In genomic region chr3:129925861-129926260, GRCm38 (mm10) we compare ENCODE assay signal across 23 mouse cellular contexts. TPM values are rescaled to one million over a fixed set of nuclear protein-coding genes. Genes with fewer than 3 reads are reported as not detected.
A peak's percentile ranks its signal among the peaks of the same experiment; 100 is the strongest.
DNase-seq lines count a peak whose midpoint lies in the region; ATAC-seq and TF ChIP-seq lines count a peak whose summit lies in the region.
"Had no signal": no experiment of that assay in that cellular context is flagged by ENCODE, and none has a peak within 500 bp of the region (broad histone marks: within the 10 kb centered on the region; RNA-seq: fewer than 3 reads in every experiment).

No protein-coding gene starts in this region.

- TF ChIP-seq CTCF in CH12.LX (conservative IDR thresholded peaks at IDR 0.05 in 1 of 2, IDR thresholded peaks at IDR 0.05 in 1 of 2; ENCODE audit: low read depth in 2 of 2, low read length in 2 of 2) = no peak
- TF ChIP-seq CTCF in intestine, postnatal 0 days (IDR thresholded peaks at IDR 0.05; ENCODE audit: low read depth) = no peak

- peak; percentile 51 for DNase-seq in heart, adult 11 months
- no peak for DNase-seq in heart, adult 8-10 months (ENCODE audit: low spot score)
- DNase-seq in heart, embryonic 10.5 days (ENCODE audit: low spot score) = peak; percentile 54
- no peak for DNase-seq in CH12.LX (ENCODE audit: extremely low read depth)
- DNase-seq in ovary, postnatal 14 days (ENCODE audit: low spot score) = no peak
- DNase-seq: adrenal gland, adult 2 months; adrenal gland, adult 8-10 months; adrenal gland, postnatal 10 days; adrenal gland, postnatal 14 days; adrenal gland, postnatal 25 days; adrenal gland, postnatal 36 days; B cell, adult 2 months; cerebellum, adult 11 months; cerebellum, adult 11-12 months; cerebellum, adult 18-20 months had no signal

- dilution Hi-C loops in CH12.LX (cut with MboI; ENCODE audit: extremely low pct_ligation_motif_present, extremely low pct_unique_long_range_greater_than_20kb, low sequenced_read_pairs) = no loop called here

- H3K9me3 ChIP-seq in heart, embryonic 10.5 days = no peaks in the 10 kb centered on the region
- no peaks in the 10 kb centered on the region for H3K9me3 ChIP-seq in heart, embryonic 12.5 days (replicated peaks)
- no peaks in the 10 kb centered on the region for H3K9me3 ChIP-seq in CH12.LX (replicated peaks; ENCODE audit: low read length)
- no peaks in the 10 kb centered on the region for H3K9me3 ChIP-seq in intestine, postnatal 0 days (ENCODE audit: control insufficient read depth)
- H3K9me3 ChIP-seq: G1E had no signal

- ATAC-seq in heart, embryonic 12.5 days (ENCODE audit: insufficient number of reproducible peaks, low FRiP score) = no peak
- peak; percentile 27 for ATAC-seq in granulocyte monocyte progenitor cell, adult 5-6 weeks (replicated peaks; ENCODE audit: poor library complexity, severe bottlenecking)
- ATAC-seq in intestine, postnatal 0 days = no peak
- ATAC-seq: activated CD4-positive, CD25-positive, alpha-beta regulatory T cell, adult 4 months; CD4-positive, CD25-positive, alpha-beta regulatory T cell, adult 4 months; Patski had no signal

- H3K27ac ChIP-seq in heart, embryonic 10.5 days = no peak overlapping the region
- no peak overlapping the region for H3K27ac ChIP-seq in heart, embryonic 12.5 days (ENCODE audit: poor library complexity, severe bottlenecking)
- no peak overlapping the region for H3K27ac ChIP-seq in CH12.LX (ENCODE audit: insufficient read depth, low read depth)
- H3K27ac ChIP-seq in intestine, postnatal 0 days (ENCODE audit: low read depth, low read length) = no peak overlapping the region

- 87% methylated on average over 3 of the region's 3 CpGs for WGBS in heart, embryonic 10.5 days
- 75% methylated on average over 3 of the region's 3 CpGs for WGBS in heart, embryonic 12.5 days
- 85% methylated on average over 3 of the region's 3 CpGs for WGBS in intestine, postnatal 0 days

- H3K4me2 ChIP-seq in heart, embryonic 12.5 days = no peak overlapping the region
- no peak overlapping the region for H3K4me2 ChIP-seq in CH12.LX (ENCODE audit: insufficient read depth, low read depth, poor library complexity, severe bottlenecking)
- H3K4me2 ChIP-seq in intestine, postnatal 0 days (replicated peaks; ENCODE audit: low read depth) = no peak overlapping the region

- TF ChIP-seq POLR2A in CH12.LX (IDR thresholded peaks at IDR 0.05; ENCODE audit: low read depth, low read length) = no peak

- H3K4me3 ChIP-seq in heart, embryonic 10.5 days = no peak overlapping the region
- H3K4me3 ChIP-seq in heart, embryonic 12.5 days = no peak overlapping the region
- H3K4me3 ChIP-seq in CH12.LX (replicated peaks in 1 of 3; ENCODE audit: low read depth in 2 of 3, low read length in 2 of 3, poor library complexity in 1 of 3) = no peak overlapping the region
- H3K4me3 ChIP-seq in intestine, postnatal 0 days (ENCODE audit: low read depth, low read length) = no peak overlapping the region

- no peak for TF ChIP-seq RAD21 in CH12.LX (IDR thresholded peaks at IDR 0.05; ENCODE audit: low read depth, low read length)

- no peaks in the 10 kb centered on the region for H3K36me3 ChIP-seq in heart, embryonic 10.5 days
- no peaks in the 10 kb centered on the region for H3K36me3 ChIP-seq in heart, embryonic 12.5 days
- H3K36me3 ChIP-seq in CH12.LX (replicated peaks in 1 of 2; ENCODE audit: control insufficient read depth in 1 of 2, insufficient read depth in 1 of 2, low read length in 1 of 2) = no peaks in the 10 kb centered on the region
- no peaks in the 10 kb centered on the region for H3K36me3 ChIP-seq in intestine, postnatal 0 days (ENCODE audit: control insufficient read depth, insufficient read depth)
- H3K36me3 ChIP-seq: G1E had no signal

- H3K27me3 ChIP-seq in heart, embryonic 10.5 days (ENCODE audit: insufficient read depth, poor library complexity, severe bottlenecking) = no peaks in the 10 kb centered on the region
- H3K27me3 ChIP-seq in heart, embryonic 12.5 days (replicated peaks) = no peaks in the 10 kb centered on the region
- no peaks in the 10 kb centered on the region for H3K27me3 ChIP-seq in CH12.LX (replicated peaks)
- no peaks in the 10 kb centered on the region for H3K27me3 ChIP-seq in intestine, postnatal 0 days (replicated peaks; ENCODE audit: control insufficient read depth, insufficient read depth, low read length)
- H3K27me3 ChIP-seq: Patski had no signal

- in situ Hi-C loops in CH12.LX (cut with MboI; ENCODE audit: low pct_ligation_motif_present, low pct_unique_long_range_greater_than_20kb, low sequenced_read_pairs) = no loop called here

- TF ChIP-seq EP300 in CH12.LX (IDR thresholded peaks at IDR 0.05; ENCODE audit: low read length) = peak; percentile 42; the same call in 1 of the 2 replicates

- no peaks in the 10 kb centered on the region for H3K4me1 ChIP-seq in heart, embryonic 10.5 days
- no peaks in the 10 kb centered on the region for H3K4me1 ChIP-seq in heart, embryonic 12.5 days (replicated peaks)
- peaks cover 3 to 16% of the 10 kb centered on the region in 2 experiments for H3K4me1 ChIP-seq in CH12.LX (ENCODE audit: control insufficient read depth in 1 of 2, insufficient read depth in 2 of 2)
- no peaks in the 10 kb centered on the region for H3K4me1 ChIP-seq in intestine, postnatal 0 days (replicated peaks; ENCODE audit: control insufficient read depth, insufficient read depth, low read length)

- H3K79me2 ChIP-seq in CH12.LX (replicated peaks; ENCODE audit: control insufficient read depth, extremely low read depth, insufficient read depth, poor library complexity, severe bottlenecking) = no peaks in the 10 kb centered on the region

- no peak overlapping the region for H3K9ac ChIP-seq in heart, embryonic 12.5 days
- no peak overlapping the region for H3K9ac ChIP-seq in CH12.LX (ENCODE audit: insufficient read depth, low read depth)
- H3K9ac ChIP-seq in intestine, postnatal 0 days (ENCODE audit: low read depth, low read length) = no peak overlapping the region

TF ChIP-seq in CH12.LX, 34 proteins besides CTCF, POLR2A, EP300 and RAD21:
- no peak for TF ChIP-seq USF2 (conservative IDR thresholded peaks at IDR 0.05; ENCODE audit: low read depth, low read length)
- TF ChIP-seq ELF1 (IDR thresholded peaks at IDR 0.05; ENCODE audit: low read depth, low read length) = no peak
- TF ChIP-seq ETS1 (conservative IDR thresholded peaks at IDR 0.05; ENCODE audit: low read depth, low read length) = no peak
- 0 out of 2 replicates have a peak, but pooled peaks have one; percentile 24 for TF ChIP-seq MAFK (IDR thresholded peaks at IDR 0.05; ENCODE audit: insufficient replicate concordance, low read length)
- no peak for TF ChIP-seq MYC (IDR thresholded peaks at IDR 0.05; ENCODE audit: low read depth, low read length)
- TF ChIP-seq MEF2A (IDR thresholded peaks at IDR 0.05; ENCODE audit: borderline replicate concordance, low read depth, low read length) = 0 out of 2 replicates have a peak, but pooled peaks have one; percentile 19
- peak; percentile 8; the same call in 1 of the 2 replicates for TF ChIP-seq BHLHE40 (IDR thresholded peaks at IDR 0.05; ENCODE audit: low read depth, low read length)
TF ChIP-seq in CH12.LX: peak in this region for 3.

RNA-seq across cellular contexts. Expression of gene Casp6, which starts 24.6 kb away (rescaled TPM):
- 10 to 100 TPM in 3 of 4 experiments, 1 to 10 TPM in 1; 8.9 to 16.8 (median 11.6) TPM for total RNA-seq in heart, adult 8-10 months (2022)
- 78.4 and 99.8 TPM in 2 replicates for polyA plus RNA-seq in heart, embryonic 10.5 days (2016; fragmentation: Nextera tagmentation; extraction: Ambion mirVana)
- polyA plus RNA-seq in heart, embryonic 12.5 days (2016; fragmentation: Nextera tagmentation; extraction: Ambion mirVana) = 74.8 and 83.4 TPM in 2 replicates
- total RNA-seq in CH12.LX (2012; rRNA removed) = 6.0 and 10.5 TPM in 2 replicates
- total RNA-seq in CH12.LX (2014; rRNA removed) = 14.4 and 15.3 TPM in 2 replicates
- polyA plus RNA-seq in CH12.LX (2012; ENCODE audit: insufficient read length, low read depth) = 26.2 and 31.7 TPM in 2 replicates
- 9.1 and 17.5 TPM in 2 replicates for total RNA-seq in granulocyte monocyte progenitor cell, adult 5-6 weeks (2014; fragmentation: Nextera tagmentation)
- 8.1 and 9.8 TPM in 2 replicates for total RNA-seq in granulocyte monocyte progenitor cell, adult 5-6 weeks (2017)
- 132 and 135 TPM in 2 replicates for polyA plus RNA-seq in intestine, postnatal 0 days (2015; fragmentation: Nextera tagmentation; extraction: Ambion mirVana)

RNA-seq across cellular contexts. Expression of gene Mcub, which starts 44.1 kb away (rescaled TPM):
- total RNA-seq in heart, adult 8-10 months (2022) = 1 to 10 TPM; 1.1 to 2.5 (median 1.6) TPM
- polyA plus RNA-seq in heart, embryonic 10.5 days (2016; fragmentation: Nextera tagmentation; extraction: Ambion mirVana) = 3.9 and 6.0 TPM in 2 replicates
- 3.5 and 3.6 TPM in 2 replicates for polyA plus RNA-seq in heart, embryonic 12.5 days (2016; fragmentation: Nextera tagmentation; extraction: Ambion mirVana)
- total RNA-seq in CH12.LX (2012; rRNA removed) (1.4 and 3.7 TPM in 2 replicates), CH12.LX (2014; rRNA removed) (3.8 and 4.1 TPM in 2 replicates)
- 1.3 and 2.9 TPM in 2 replicates for polyA plus RNA-seq in CH12.LX (2012; ENCODE audit: insufficient read length, low read depth)
- 4.6 and 12.8 TPM in 2 replicates for total RNA-seq in granulocyte monocyte progenitor cell, adult 5-6 weeks (2014; fragmentation: Nextera tagmentation)
- 1.9 and 4.2 TPM in 2 replicates for total RNA-seq in granulocyte monocyte progenitor cell, adult 5-6 weeks (2017)
- 4.1 and 4.7 TPM in 2 replicates for polyA plus RNA-seq in intestine, postnatal 0 days (2015; fragmentation: Nextera tagmentation; extraction: Ambion mirVana)
- total RNA-seq: G1E, MEL had no signal
- polyA plus RNA-seq: G1E had no signal

RNA-seq across cellular contexts. Expression of gene Pla2g12a, which starts 47.5 kb away (rescaled TPM):
- 10 to 100 TPM; 43.8 to 66.6 (median 45.6) TPM for total RNA-seq in heart, adult 8-10 months (2022)
- polyA plus RNA-seq in heart, embryonic 10.5 days (2016; fragmentation: Nextera tagmentation; extraction: Ambion mirVana) = 53.3 and 64.1 TPM in 2 replicates
- 63.3 and 66.1 TPM in 2 replicates for polyA plus RNA-seq in heart, embryonic 12.5 days (2016; fragmentation: Nextera tagmentation; extraction: Ambion mirVana)
- total RNA-seq in CH12.LX (2012; rRNA removed) (38.4 and 50.2 TPM in 2 replicates), CH12.LX (2014; rRNA removed) (78.3 and 81.6 TPM in 2 replicates)
- 58.6 and 62.1 TPM in 2 replicates for polyA plus RNA-seq in CH12.LX (2012; ENCODE audit: insufficient read length, low read depth)
- total RNA-seq in granulocyte monocyte progenitor cell, adult 5-6 weeks (2014; fragmentation: Nextera tagmentation) = 13.4 and 30.8 TPM in 2 replicates
- total RNA-seq in granulocyte monocyte progenitor cell, adult 5-6 weeks (2017) = 14.1 and 20.9 TPM in 2 replicates
- polyA plus RNA-seq in intestine, postnatal 0 days (2015; fragmentation: Nextera tagmentation; extraction: Ambion mirVana) = 29.1 TPM in 2 replicates

Comparison
In these comparisons a context has a peak if more than half of its experiments do, and no peak if none do; other contexts are left out.
1. DNase-seq: peak in heart, adult 11 months (single experiment) and heart, embryonic 10.5 days (single experiment); none in heart, adult 8-10 months (single experiment), CH12.LX (single experiment) and ovary, postnatal 14 days (single experiment).